Mouse (Mus musculus) lung, adult 10 weeks (tissue): Measurements from ENCODE around the gene Nxpe2. TPM values are rescaled to one million over a fixed set of nuclear protein-coding genes. Genes with fewer than 3 reads are reported as not detected.

Source experiments
- polyA plus RNA-seq: library from polyadenylated mRNA; stranded (reverse); fragments of 350-450 nt; fragmentation: Illumina TruSeq; extraction: RNeasy Lipid Tissue Mini Kit (QIAGEN cat#74804); gene quantifications from one replicate; pipeline ENCODE4 v1.2.3, GENCODE M21; 2014; ENCODE audit warnings: low read depth, low replicate concordance; ENCODE audit not compliant: insufficient read depth

The Nxpe2 gene
- polyA plus RNA-seq = 2.5 TPM

GRCm38 (mm10) chr9:48353148-48353698, at the start of gene Nxpe2:
Nxpe2 (minus strand) TSS chr9:48353454.

Other genes starting within 250 kb of the Nxpe2 start
- 5.3 TPM for gene Nxpe4, start 191.4 kb downstream of the Nxpe2 start, polyA plus RNA-seq
- 90.4 TPM for gene Rexo2, start 127.2 kb upstream of the Nxpe2 start, polyA plus RNA-seq
- gene Rbm7, start 141.8 kb upstream of the Nxpe2 start, polyA plus RNA-seq = 50.6 TPM
- 29.3 TPM for gene Gm5617, start 142.0 kb upstream of the Nxpe2 start, polyA plus RNA-seq